Mouse (Mus musculus) kidney, embryonic 16.5 days (tissue): ENCODE results near the gene Hk2. TPM values are rescaled to one million over a fixed set of nuclear protein-coding genes. Genes with fewer than 3 reads are reported as not detected.

Source experiments
- ATAC-seq: fragments of 200-750 bp; cut with Nextera tagmentation; 2 replicates; pipeline ENCODE4 v1.8.0; 2017; ENCODE audit warnings: moderate TSS enrichment; ENCODE audit not compliant: low FRiP score, low TSS enrichment
- H3K27ac ChIP-seq: fragments of 300-500 bp; sonication (generic); 2 replicates; pipeline ENCODE4 v1.5.1; 2014; ENCODE audit warnings: low read length
- H3K27me3 ChIP-seq: fragments of 300-500 bp; sonication (generic); 2 replicates; pipeline ENCODE4 v1.6.1; 2014; ENCODE audit warnings: low read length, control low read depth, mixed read lengths; ENCODE audit not compliant: insufficient read depth
- H3K36me3 ChIP-seq: fragments of 300-500 bp; sonication (generic); 2 replicates; pipeline ENCODE4 v1.6.1; 2014; ENCODE audit warnings: low read length, control low read depth, mixed read lengths; ENCODE audit not compliant: insufficient read depth
- H3K4me1 ChIP-seq: fragments of 300-500 bp; sonication (generic); 2 replicates; pipeline ENCODE4 v1.6.1; 2014; ENCODE audit warnings: low read length, control low read depth, mixed read lengths; ENCODE audit not compliant: insufficient read depth
- H3K4me2 ChIP-seq: fragments of 300-500 bp; sonication (generic); replicated peaks from 2 replicates; pipeline ENCODE4 v1.6.1; 2014; ENCODE audit warnings: low read depth, low read length
- H3K4me3 ChIP-seq: fragments of 300-500 bp; sonication (generic); 2 replicates; pipeline ENCODE4 v1.5.1; 2014; ENCODE audit warnings: mild to moderate bottlenecking, low read length
- H3K9ac ChIP-seq: fragments of 300-500 bp; sonication (generic); replicated peaks from 2 replicates; pipeline ENCODE4 v1.6.1; 2014; ENCODE audit warnings: low read length
- H3K9me3 ChIP-seq: fragments of 300-500 bp; sonication (generic); 2 replicates; pipeline ENCODE4 v1.6.1; 2016; ENCODE audit warnings: low read length, control low read depth
- WGBS: fragments of 180-500 bp; shearing (Covaris S2); extraction: QIAGEN DNeasy Blood & Tissue Kit; methylation state at CpG from one replicate; pipeline ENCODE4 v1.1.7; 2014; 5-methylcytosine and 5-hydroxymethylcytosine counted together
- polyA plus RNA-seq: library from polyadenylated mRNA; unstranded; fragments of >200 nt; fragmentation: Nextera tagmentation; extraction: Ambion mirVana; gene quantifications from 2 replicates; pipeline ENCODE4 v1.2.1, GENCODE M21; 2015

Gene Hk2
- polyA plus RNA-seq, 1 experiment from 2014 or later, result 16.3 TPM

- no peak for ATAC-seq
- no peak overlapping the region for H3K27ac ChIP-seq
Observed at GRCm38 (mm10) chr6:82797300-82797839, 23.1 kb upstream of the Hk2 start.

GRCm38 (mm10) chr6:82790864-82791263 is 16.6 kb upstream of the Hk2 start:
- Histone ChIP-seq H3K27me3 (no peaks in the 10 kb centered on the region), H3K4me2 (no peak overlapping the region), H3K27ac (no peak overlapping the region), H3K4me1 (no peaks in the 10 kb centered on the region), H3K36me3 (no peaks in the 10 kb centered on the region), H3K4me3 (no peak overlapping the region), H3K9me3 (no peaks in the 10 kb centered on the region), H3K9ac (no peak overlapping the region)
- ATAC-seq, result no peak
- 83% methylated on average over 2 of the region's 2 CpGs for WGBS

More at GRCm38 (mm10) chr6:82797300-82797839, 23.1 kb upstream of the Hk2 start:
- no peaks in the 10 kb centered on the region for H3K36me3 ChIP-seq
- WGBS, result 73% methylated on average over 5 of the region's 5 CpGs
- no peak overlapping the region for H3K4me3 ChIP-seq
- no peaks in the 10 kb centered on the region for H3K27me3 ChIP-seq
- no peak overlapping the region for H3K4me2 ChIP-seq
- H3K4me1 ChIP-seq, result 0 out of 2 replicates have a peak, but pooled peaks cover 5% of the 10 kb centered on the region
- no peak overlapping the region for H3K9ac ChIP-seq
- no peaks in the 10 kb centered on the region for H3K9me3 ChIP-seq

- H3K4me3 ChIP-seq, result no peak overlapping the region
- H3K27ac ChIP-seq, result no peak overlapping the region
- no peaks in the 10 kb centered on the region for H3K4me1 ChIP-seq
- H3K9me3 ChIP-seq, result no peaks in the 10 kb centered on the region
- H3K27me3 ChIP-seq, result no peaks in the 10 kb centered on the region
- ATAC-seq, result no peak
- no peaks in the 10 kb centered on the region for H3K36me3 ChIP-seq
- no peak overlapping the region for H3K9ac ChIP-seq
- 77% methylated on average over 4 of the region's 4 CpGs for WGBS
- no peak overlapping the region for H3K4me2 ChIP-seq
Observed at GRCm38 (mm10) chr6:82783906-82784305, 9.7 kb upstream of the Hk2 start.

- Histone ChIP-seq H3K9me3 (no peaks in the 10 kb centered on the region), H3K9ac (no peak overlapping the region), H3K27ac (no peak overlapping the region), H3K4me1 (no peaks in the 10 kb centered on the region), H3K27me3 (peaks cover under 1% of the 10 kb centered on the region; the same call in 1 of the 2 replicates), H3K36me3 (no peaks in the 10 kb centered on the region), H3K4me2 (no peak overlapping the region), H3K4me3 (no peak overlapping the region)
- no peak for ATAC-seq
- 53% methylated on average over 8 of the region's 8 CpGs for WGBS
Observed at GRCm38 (mm10) chr6:82780802-82781393, 6.6 kb upstream of the Hk2 start.

GRCm38 (mm10) chr6:82780369-82780768 is 6.1 kb upstream of the Hk2 start:
- Histone ChIP-seq H3K9ac (no peak overlapping the region), H3K4me1 (no peaks in the 10 kb centered on the region), H3K27ac (no peak overlapping the region), H3K4me2 (no peak overlapping the region), H3K27me3 (peaks cover 6% of the 10 kb centered on the region), H3K9me3 (no peaks in the 10 kb centered on the region), H3K36me3 (no peaks in the 10 kb centered on the region), H3K4me3 (no peak overlapping the region)
- WGBS, result 51% methylated on average over 4 of the region's 4 CpGs
- no peak for ATAC-seq

GRCm38 (mm10) chr6:82777124-82777654 is 2.9 kb upstream of the Hk2 start:
- peaks cover 10% of the 10 kb centered on the region for H3K27me3 ChIP-seq
- no peak overlapping the region for H3K4me3 ChIP-seq
- no peak overlapping the region for H3K27ac ChIP-seq
- no peak overlapping the region for H3K9ac ChIP-seq
- no peak overlapping the region for H3K4me2 ChIP-seq
- 93% methylated on average over 4 of the region's 4 CpGs for WGBS
- no peaks in the 10 kb centered on the region for H3K9me3 ChIP-seq
- peaks cover 5% of the 10 kb centered on the region; the same call in 1 of the 2 replicates for H3K4me1 ChIP-seq
- no peaks in the 10 kb centered on the region for H3K36me3 ChIP-seq
- ATAC-seq, result no peak

GRCm38 (mm10) chr6:82775386-82775785 is 1.1 kb upstream of the Hk2 start:
- WGBS, result 82% methylated on average over 6 of the region's 6 CpGs
- Histone ChIP-seq H3K4me3 (no peak overlapping the region), H3K27ac (no peak overlapping the region), H3K4me1 (peaks cover 5% of the 10 kb centered on the region; the same call in 1 of the 2 replicates), H3K27me3 (peaks cover 10% of the 10 kb centered on the region), H3K4me2 (no peak overlapping the region), H3K9me3 (no peaks in the 10 kb centered on the region), H3K36me3 (no peaks in the 10 kb centered on the region), H3K9ac (no peak overlapping the region)
- ATAC-seq, result no peak

GRCm38 (mm10) chr6:82773261-82774131 is 758 bp downstream of the Hk2 start:
- H3K4me2 ChIP-seq, result peak overlapping the region; percentile 96
- H3K4me3 ChIP-seq, result peak overlapping the region; percentile 65
- peaks cover 8% of the 10 kb centered on the region; the same call in 1 of the 2 replicates for H3K4me1 ChIP-seq
- peak overlapping the region; percentile 77 for H3K27ac ChIP-seq
- 0% methylated on average over 68 of the region's 68 CpGs for WGBS
- peak overlapping the region; percentile 75 for H3K9ac ChIP-seq
- H3K9me3 ChIP-seq, result no peaks in the 10 kb centered on the region
- peak; percentile 36; the same call in 1 of the 2 replicates for ATAC-seq
- peaks cover 10% of the 10 kb centered on the region for H3K27me3 ChIP-seq
- no peaks in the 10 kb centered on the region for H3K36me3 ChIP-seq

- Histone ChIP-seq H3K36me3 (no peaks in the 10 kb centered on the region), H3K27ac (peak overlapping the region; percentile 77), H3K4me2 (peak overlapping the region; percentile 96), H3K27me3 (peaks cover 10% of the 10 kb centered on the region), H3K4me3 (peak overlapping the region; percentile 65), H3K4me1 (peaks cover 8% of the 10 kb centered on the region; the same call in 1 of the 2 replicates), H3K9ac (peak overlapping the region; percentile 75), H3K9me3 (no peaks in the 10 kb centered on the region)
- under 1% methylated on average over 19 of the region's 19 CpGs for WGBS
- 0 out of 2 replicates have a peak, but pooled peaks have one; percentile 7 for ATAC-seq
Observed at GRCm38 (mm10) chr6:82772451-82773101, 1.7 kb downstream of the Hk2 start.
